Mouse (Mus musculus) ovary, adult 2 months (tissue): ENCODE data around the gene Olfr1513. TPM values are rescaled to one million over a fixed set of nuclear protein-coding genes. Genes with fewer than 3 reads are reported as not detected.

Experiments
- polyA plus RNA-seq: library from polyadenylated mRNA; depleted of rRNA; stranded (reverse); fragments of >200 nt; gene quantifications from 2 replicates; pipeline ENCODE4 v1.2.3, GENCODE M21; 2012; rRNA removed

The Olfr1513 gene
- not detected in 2 replicates for polyA plus RNA-seq

DNA sequence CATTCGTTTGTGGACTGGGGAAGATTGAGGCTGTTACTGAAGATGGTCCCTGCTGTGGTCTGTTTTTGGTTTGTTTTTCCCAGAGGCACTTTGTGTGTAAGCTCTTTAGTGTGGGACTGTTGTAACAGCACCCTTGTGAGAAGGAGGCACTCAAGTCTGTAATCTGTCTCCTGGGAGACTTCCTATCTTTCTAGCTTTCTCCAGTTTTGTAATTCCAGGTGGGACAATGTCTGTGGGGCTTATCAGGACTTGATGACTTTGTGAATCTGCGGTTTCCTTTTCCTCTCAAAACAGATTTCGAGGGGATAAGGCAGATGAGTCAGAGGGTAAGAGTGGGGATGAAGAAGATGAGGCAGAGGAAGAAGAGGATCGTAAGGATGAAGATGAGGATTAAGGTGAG lies at the start of gene Olfr1513:
Olfr1513 (minus strand) TSS at position 101 of the 400 bp plus-strand sequence.

DNA sequence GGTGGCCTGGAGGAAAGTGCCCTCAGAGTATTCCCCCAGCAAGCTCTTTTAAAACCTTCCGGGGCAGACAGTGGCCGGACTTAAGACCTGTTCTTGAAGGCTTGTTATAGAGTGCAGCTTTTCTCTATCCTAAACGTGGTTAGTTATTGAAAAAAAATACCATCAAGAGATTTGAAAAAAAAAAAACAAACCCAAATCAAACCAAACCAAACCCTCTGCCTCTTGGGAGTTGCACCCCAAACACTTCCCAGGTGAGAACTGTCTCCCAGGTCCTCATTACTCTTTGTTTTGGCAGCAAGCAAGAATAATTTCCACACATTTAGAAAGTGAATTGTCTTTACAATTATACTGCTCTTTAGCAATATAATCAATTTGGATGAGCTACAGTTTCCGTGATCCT lies 41.1 kb upstream of the Olfr1513 start, which contains the start of gene Olfr1511:
Olfr1511 (minus strand) TSS at position 101 of the 400 bp plus-strand sequence.

DNA sequence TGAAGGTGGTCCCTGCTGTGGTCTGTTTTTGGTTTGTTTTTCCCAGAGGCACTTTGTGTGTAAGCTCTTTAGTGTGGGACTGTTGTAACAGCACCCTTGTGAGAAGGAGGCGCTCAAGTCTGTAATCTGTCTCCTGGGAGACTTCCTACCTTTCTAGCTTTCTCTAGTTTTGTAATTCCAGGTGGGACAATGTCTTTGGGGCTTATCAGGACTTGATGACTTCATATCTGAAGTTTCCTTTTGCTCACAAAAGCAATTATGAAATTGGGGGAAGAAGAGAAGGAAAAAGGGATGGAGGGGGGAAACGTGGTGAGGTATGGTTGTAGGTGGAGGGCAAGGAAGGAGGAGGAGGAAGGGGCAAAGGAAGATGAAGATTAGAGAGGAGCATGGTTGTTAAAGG lies 22.9 kb upstream of the Olfr1513 start, which contains the start of gene Olfr1512:
Olfr1512 (minus strand) TSS at position 101 of the 400 bp plus-strand sequence.

DNA sequence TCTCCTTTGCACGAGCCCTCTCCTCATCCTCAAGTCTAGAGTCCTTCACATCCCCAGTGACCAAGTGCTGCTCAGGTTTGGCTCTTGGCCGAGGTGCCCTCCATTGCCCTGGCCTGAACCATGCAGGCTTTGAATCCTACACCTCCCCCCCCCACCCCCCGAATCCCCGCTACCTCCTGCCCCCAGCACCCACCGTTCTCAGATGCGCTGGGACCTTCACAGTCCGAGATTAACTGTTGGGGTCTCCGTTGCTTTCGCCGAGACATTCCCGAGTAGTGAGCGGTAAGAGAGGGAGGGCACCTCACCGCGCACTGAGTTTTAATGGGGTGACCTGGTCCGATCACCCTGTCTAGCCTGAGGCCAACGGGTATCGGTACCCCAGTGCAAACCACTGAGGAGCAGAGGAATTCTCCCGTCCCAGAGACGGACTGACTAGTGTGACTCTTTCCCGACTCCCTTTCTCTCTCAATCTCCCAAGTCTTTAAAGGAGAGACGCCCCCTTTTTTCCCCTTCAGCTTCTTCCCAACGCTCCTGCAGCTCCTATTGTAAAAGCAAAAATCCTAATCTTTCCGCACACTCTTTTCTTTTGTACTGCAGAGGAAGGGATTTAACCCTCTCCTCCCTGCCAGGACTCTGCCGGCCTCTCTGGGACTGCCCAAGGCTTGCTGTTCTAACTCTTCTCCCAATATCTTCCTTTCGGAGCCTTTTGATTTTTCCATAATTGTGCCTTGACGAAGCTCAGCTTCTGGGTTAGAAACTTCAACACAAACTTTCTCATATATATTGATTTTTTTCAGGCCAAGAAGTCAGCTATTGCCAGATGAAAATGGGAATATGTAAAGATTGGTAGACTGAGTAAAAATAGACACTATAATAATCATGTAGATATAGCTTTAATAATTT lies 28.0 kb downstream of the Olfr1513 start, which contains the start of gene Sall2:
Sall2 (minus strand) TSS at position 853 of the 903 bp plus-strand sequence.

DNA sequence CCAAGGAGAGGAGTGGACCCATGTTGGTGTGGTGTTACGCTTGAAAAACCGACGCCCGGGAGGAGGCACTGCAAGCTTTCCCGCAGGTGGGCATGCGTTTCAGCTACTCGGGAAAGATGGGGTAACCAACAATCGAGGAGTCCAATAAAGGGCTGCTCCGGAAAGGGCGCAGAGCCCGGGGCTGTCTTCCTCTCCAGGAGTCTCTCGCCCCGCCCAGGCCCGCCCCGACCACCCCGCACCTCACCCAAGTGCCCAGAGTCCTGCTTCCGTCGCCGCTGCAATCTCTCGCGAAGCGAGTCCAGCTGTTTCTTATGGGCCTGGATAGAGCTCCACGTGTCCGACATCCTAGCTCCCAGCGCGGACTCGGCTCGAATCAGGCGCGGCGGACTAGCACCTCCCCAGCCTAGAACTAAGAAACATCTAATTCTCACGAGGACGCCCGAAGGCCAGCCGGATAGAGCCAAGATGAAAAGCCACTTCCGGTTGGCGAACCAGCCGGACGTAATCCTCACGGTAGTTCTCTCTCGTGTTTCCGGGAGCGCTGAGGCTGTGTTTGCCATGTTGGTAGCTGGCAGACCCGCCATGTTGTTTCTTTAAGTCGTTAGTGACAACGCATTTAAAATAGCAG lies 51.5 kb downstream of the Olfr1513 start, which contains the start of gene Mettl3:
Mettl3 (minus strand) TSS at position 485 of the 628 bp plus-strand sequence.

Other genes with a start within 250 kb of the Olfr1513 start
- gene Rpgrip1, start 245.7 kb downstream of the Olfr1513 start, polyA plus RNA-seq, result 0.89 and 1.6 TPM in 2 replicates
- gene Supt16, start 159.0 kb downstream of the Olfr1513 start, polyA plus RNA-seq, result 6.7 and 7.7 TPM in 2 replicates
- 33.0 and 40.8 TPM in 2 replicates for gene Chd8, start 98.6 kb downstream of the Olfr1513 start, polyA plus RNA-seq
- gene Tox4, start 77.3 kb downstream of the Olfr1513 start, polyA plus RNA-seq, result 27.3 and 44.7 TPM in 2 replicates
- 11.0 and 13.3 TPM in 2 replicates for gene Rab2b, start 76.9 kb downstream of the Olfr1513 start, polyA plus RNA-seq
- gene Mettl3, start 51.3 kb downstream of the Olfr1513 start, polyA plus RNA-seq, result 24.8 and 31.2 TPM in 2 replicates
- 16.8 and 19.3 TPM in 2 replicates for gene Sall2, start 27.6 kb downstream of the Olfr1513 start, polyA plus RNA-seq
- not detected in 2 replicates for gene Olfr1512, start 22.8 kb upstream of the Olfr1513 start, polyA plus RNA-seq
- gene Olfr1511, start 41.0 kb upstream of the Olfr1513 start, polyA plus RNA-seq, result not detected in 2 replicates
- not detected in 2 replicates for gene Olfr1510, start 58.0 kb upstream of the Olfr1513 start, polyA plus RNA-seq
- not detected in 2 replicates for gene Olfr1509, start 86.6 kb upstream of the Olfr1513 start, polyA plus RNA-seq
- gene Olfr1508, start 111.1 kb upstream of the Olfr1513 start, polyA plus RNA-seq, result 0.02 TPM in 1 of 2 replicates, not detected in the other
- 0.14 TPM in 1 of 2 replicates, not detected in the other for gene Olfr1507, start 139.3 kb upstream of the Olfr1513 start, polyA plus RNA-seq